Mouse (Mus musculus): ENCODE results near the gene Ceacam18. TPM values are rescaled to one million over a fixed set of nuclear protein-coding genes. Genes with fewer than 3 reads are reported as not detected.
"Not testable (repeated sequence)": the region's sequence is repeated elsewhere in the genome, so short reads cannot be mapped to it uniquely, and the experiment has no call there.

The Ceacam18 gene
- total RNA-seq, 2 experiments from 2014 or later = not detected

DNA sequence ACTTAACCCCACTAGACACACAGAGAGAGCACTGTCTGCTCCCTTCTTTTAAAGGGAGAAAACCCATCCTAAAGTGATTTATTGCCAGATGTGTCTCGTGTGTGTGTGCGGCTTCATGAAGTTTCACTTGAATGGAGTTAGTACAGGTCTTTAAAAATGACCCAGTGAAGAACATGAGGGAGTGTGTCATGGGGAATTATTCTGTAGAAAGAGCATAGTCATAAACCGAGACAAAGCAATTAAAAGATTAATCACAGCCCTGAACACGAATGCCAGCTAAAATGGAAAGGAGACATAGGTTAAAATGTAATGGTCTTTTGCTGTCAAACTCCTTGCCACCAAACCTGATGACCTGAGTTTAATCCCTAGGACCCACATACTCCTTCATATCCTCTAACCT is 567 bp upstream of the Ceacam18 start:
- no peak for TF ChIP-seq CTCF (IDR thresholded peaks at IDR 0.05)
- no peak for DNase-seq (ENCODE audit: extremely low spot score in 1 of 2, low spot score in 2 of 2)
- intact Hi-C loops (cut with DNase I) = no loop called here
- Histone ChIP-seq H3K27ac (no peak overlapping the region), H3K4me3 (no peak overlapping the region)

DNA sequence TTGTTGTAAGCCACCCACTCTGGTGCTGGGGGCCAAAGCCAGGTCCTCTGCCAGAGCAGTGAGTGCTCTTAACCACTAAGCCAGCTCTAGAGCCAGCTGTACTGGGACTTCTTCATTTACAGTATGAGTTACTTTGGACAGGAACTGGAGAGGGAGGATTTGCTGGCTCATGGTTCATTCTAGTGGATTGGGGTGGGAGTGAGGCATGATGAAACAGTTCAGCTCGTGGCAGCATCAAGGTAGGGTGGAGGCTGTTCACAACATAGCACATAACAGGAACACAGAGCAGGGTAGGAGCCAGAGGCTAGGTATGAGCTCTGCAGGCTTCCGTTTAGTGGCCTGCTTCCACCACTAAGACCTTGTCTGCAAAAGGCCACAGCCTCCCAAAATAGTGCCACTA is 1.7 kb downstream of the Ceacam18 start:
- no peak for DNase-seq (ENCODE audit: extremely low spot score in 1 of 2, low spot score in 2 of 2)
- no peak for TF ChIP-seq CTCF (IDR thresholded peaks at IDR 0.05)
- Histone ChIP-seq H3K27ac (no peak overlapping the region), H3K4me3 (no peak overlapping the region)
- intact Hi-C loops (cut with DNase I) = no loop called here

DNA sequence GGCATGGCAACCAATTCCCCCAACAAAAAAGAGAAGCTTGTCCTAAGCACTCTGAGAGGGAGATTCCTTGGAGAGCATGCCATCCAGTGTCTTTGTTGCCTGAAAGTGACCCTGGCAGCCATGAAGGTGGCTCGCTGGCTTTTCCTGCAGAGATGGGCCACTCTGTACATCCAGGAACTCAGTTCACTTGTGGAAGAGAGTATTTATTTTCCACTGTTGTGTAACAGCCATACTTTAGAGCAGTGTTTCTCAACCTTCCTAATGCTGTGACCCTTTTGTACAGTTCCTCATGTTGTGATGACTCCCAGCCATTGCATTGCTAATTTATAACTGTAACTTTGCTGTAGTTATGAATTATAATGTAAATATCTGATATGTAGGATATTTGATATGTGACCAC is 2.6 kb downstream of the Ceacam18 start:
- no peak for TF ChIP-seq CTCF (IDR thresholded peaks at IDR 0.05)
- intact Hi-C loops (cut with DNase I) = no loop called here

DNA sequence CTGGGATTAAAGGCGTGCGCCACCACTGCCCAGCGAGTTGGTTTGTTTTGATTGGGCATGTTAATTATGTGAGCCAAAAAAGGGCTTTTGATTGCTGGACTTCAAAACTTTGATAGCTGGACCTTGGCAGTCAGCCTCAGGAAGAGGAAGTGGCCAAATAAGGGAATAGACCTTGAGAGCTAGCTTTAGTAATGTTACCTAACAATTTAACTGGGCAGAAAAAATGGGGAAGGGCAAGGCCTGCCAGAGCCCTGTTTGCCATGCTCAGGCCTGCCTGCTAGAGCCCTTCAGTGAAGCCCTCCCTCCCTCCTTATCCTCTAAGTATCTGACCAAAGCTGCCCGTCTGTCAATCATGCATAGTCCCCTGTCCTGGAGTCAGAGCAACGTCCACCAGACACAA is 8.1 kb downstream of the Ceacam18 start:
- H3K4me3 ChIP-seq = no peak overlapping the region
- DNase-seq (ENCODE audit: extremely low spot score in 1 of 2, low spot score in 2 of 2) = no peak
- H3K27ac ChIP-seq = no peak overlapping the region
- intact Hi-C loops (cut with DNase I) = no loop called here
- TF ChIP-seq CTCF (IDR thresholded peaks at IDR 0.05) = no peak

More for the DNA sequence above, 2.6 kb downstream of the Ceacam18 start:
- Histone ChIP-seq H3K27ac (no peak overlapping the region), H3K4me3 (no peak overlapping the region)
- DNase-seq (ENCODE audit: extremely low spot score in 1 of 2, low spot score in 2 of 2) = no peak

DNA sequence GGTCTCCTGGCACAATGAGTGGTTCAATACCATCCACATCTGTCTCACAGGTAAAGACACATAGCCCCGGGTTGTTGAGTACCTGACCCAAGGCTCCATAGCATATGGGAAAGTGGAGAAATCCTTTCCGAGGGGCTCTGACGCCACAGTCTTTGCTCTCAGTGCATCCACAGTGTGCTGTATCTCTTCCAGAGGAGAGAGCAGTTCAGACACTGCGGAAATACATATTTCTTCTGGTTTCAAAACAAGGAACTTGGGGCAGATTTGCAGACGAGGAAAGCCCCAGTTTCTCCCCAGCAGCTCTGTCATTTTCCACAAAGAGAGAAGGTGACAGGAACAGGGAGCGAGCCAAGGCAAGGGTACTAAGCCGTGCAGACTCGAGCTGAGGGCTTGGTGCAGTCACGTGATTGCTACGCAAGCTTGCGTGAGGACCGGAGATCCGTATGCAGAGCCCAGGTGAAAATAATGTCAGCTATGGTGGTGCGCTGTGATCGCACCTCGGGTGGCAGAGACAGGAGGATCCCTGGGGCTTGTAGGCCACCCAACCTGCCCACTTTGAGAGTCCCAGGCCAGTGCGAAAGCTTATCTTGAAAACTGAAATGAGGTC is 8.6 kb downstream of the Ceacam18 start:
- intact Hi-C loops (cut with DNase I) = no loop called here
- TF ChIP-seq CTCF (IDR thresholded peaks at IDR 0.05) = no peak
- no peak for DNase-seq (ENCODE audit: extremely low spot score in 1 of 2, low spot score in 2 of 2)
- H3K4me3 ChIP-seq = no peak overlapping the region
- H3K27ac ChIP-seq = no peak overlapping the region

DNA sequence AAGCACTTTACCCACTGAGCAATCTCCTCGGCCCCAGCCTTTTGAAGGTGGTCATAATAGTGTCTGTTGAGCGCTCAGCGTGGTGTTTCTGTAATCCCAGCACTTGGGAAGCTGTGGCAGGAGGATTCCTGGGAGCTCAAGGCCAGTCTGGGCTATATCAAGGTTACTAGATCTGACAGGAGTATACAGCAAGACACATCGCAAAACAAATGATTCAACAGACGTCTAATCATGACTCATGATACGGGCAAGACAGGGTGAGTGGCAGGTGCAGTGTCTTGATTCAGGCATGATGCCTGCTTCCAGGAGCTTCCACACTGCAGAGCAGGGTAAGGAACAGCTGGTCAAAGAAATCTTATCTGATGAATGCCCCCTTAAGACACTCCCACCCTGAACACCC is 18.2 kb downstream of the Ceacam18 start:
- intact Hi-C loops (cut with DNase I) = no loop called here
- no peak for TF ChIP-seq CTCF (IDR thresholded peaks at IDR 0.05)
- no peak overlapping the region for H3K4me3 ChIP-seq
- H3K27ac ChIP-seq = no peak overlapping the region
- DNase-seq (ENCODE audit: extremely low spot score in 1 of 2, low spot score in 2 of 2) = no peak

DNA sequence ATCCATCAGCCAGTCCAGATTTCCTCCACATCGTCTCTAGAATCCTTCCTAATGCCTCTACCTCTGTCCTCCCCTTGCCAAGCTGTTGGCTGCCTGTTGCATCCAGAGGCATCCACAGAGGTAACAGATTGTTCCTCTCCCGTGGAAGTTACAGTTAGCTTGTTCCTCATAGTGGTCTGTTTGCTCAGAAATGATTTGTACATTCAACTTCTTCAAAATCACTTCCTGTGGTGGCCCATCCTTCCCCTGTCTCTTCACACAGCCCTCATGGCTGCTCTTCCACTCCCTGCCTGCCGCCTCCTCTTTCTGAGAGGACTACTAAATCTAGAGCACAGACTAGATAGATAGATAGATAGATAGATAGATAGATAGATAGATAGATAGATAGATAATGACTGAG is 20.0 kb downstream of the Ceacam18 start:
- intact Hi-C loops (cut with DNase I) = no loop called here
- Histone ChIP-seq H3K27ac (no peak overlapping the region), H3K4me3 (no peak overlapping the region)
- TF ChIP-seq CTCF (IDR thresholded peaks at IDR 0.05) = no peak
- DNase-seq (ENCODE audit: extremely low spot score in 1 of 2, low spot score in 2 of 2) = no peak

DNA sequence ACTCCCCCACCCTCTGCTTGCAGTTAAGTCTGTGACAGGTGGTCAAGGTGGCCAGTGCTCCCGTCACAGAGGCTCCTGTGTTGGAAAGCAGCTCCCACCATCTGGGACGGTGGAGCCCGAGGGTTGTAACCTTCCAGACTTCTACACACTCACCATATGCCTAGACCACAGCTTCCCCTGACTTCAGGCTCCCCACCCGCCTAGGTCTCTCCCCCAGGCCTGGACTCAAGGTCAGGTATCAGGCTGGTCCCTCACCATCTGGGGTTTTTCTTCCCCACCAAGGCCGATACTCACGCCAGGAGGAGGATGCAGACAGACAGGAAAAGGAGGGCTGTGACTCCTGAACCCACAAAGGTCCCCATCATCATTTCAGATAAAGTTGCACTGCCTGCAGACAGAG is 21.7 kb downstream of the Ceacam18 start:
- TF ChIP-seq CTCF (IDR thresholded peaks at IDR 0.05) = no peak
- DNase-seq (ENCODE audit: extremely low spot score in 1 of 2, low spot score in 2 of 2) = no peak
- H3K4me3 ChIP-seq = no peak overlapping the region
- no peak overlapping the region for H3K27ac ChIP-seq
- intact Hi-C loops (cut with DNase I) = no loop called here

DNA sequence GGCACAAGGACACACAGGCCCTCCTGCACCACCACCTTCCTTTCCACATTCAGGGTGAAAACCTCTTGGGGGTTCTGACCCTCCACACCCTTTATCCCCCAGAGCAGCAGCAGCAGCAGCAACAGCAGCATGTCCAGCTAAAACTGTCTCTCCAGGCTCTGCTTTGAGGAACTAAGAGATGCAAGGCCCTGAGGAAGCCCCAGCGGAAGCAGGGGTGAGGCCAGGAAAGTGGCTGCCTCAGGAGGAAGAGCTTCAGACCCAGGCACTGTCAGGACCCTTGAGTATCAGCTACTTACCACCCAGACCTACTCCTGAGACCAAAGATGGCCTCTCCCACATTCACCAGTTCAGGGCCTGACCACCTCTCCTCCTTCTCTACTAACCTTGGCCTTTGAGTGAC is 25.5 kb downstream of the Ceacam18 start, which contains the start of gene Siglece:
Siglece (minus strand) TSS at position 160 of the 400 bp plus-strand sequence.
- no peak for DNase-seq (ENCODE audit: extremely low spot score in 1 of 2, low spot score in 2 of 2)
- no peak within 1 kb of the TSS for H3K27ac ChIP-seq
- no peak within 1 kb of the TSS for H3K4me3 ChIP-seq
- intact Hi-C loops (cut with DNase I) = no loop called here
- no peak for TF ChIP-seq CTCF (IDR thresholded peaks at IDR 0.05)

DNA sequence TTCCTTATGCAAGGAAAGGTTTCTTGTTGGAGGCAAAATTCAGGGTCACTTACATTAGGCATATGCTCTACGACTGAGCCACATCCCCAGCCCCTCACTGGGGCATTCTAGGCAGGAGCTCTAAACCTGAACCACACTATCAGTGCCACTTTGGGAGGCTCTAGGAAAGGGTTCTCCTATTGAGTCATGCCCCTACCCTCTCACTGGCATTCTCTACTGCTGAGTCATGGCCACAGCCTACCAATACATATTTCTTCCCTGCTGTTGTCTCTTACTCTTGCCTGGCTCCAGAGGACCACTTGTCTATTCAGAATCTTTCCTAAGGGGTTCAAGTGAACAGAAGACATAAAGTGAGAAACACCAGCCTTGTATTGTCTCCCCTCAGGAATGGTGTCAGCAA is 28.3 kb downstream of the Ceacam18 start:
- no peak overlapping the region for H3K27ac ChIP-seq
- intact Hi-C loops (cut with DNase I) = no loop called here
- no peak for DNase-seq (ENCODE audit: extremely low spot score in 1 of 2, low spot score in 2 of 2)
- H3K4me3 ChIP-seq = no peak overlapping the region
- TF ChIP-seq CTCF (IDR thresholded peaks at IDR 0.05) = no peak

DNA sequence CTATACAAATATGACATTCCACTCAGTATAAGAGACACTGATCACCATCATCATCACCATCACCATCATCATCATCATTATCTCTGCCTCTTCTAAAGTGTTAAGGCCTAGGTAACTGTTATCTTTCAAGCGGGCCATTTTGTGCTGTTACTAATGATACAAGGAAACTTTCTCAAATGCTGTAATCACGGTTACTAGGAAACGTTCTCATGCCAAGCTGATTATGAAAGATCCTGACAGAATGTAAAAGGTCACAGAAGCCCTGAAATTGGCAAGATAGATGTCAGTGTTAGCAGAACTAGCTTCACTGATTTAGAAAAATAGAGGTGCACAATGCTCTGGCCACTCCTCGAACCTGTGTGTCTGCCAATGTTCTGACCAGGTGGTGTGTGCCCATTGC is 32.7 kb downstream of the Ceacam18 start:
- not testable (repeated sequence) for H3K27ac ChIP-seq; DNase-seq (ENCODE audit: extremely low spot score in 1 of 2, low spot score in 2 of 2); H3K4me3 ChIP-seq
- intact Hi-C loops (cut with DNase I) = loop anchor here (5.0 kb wide), 1 partner anchor 60 kb away; the partner anchor contains the start of gene Zfp819

DNA sequence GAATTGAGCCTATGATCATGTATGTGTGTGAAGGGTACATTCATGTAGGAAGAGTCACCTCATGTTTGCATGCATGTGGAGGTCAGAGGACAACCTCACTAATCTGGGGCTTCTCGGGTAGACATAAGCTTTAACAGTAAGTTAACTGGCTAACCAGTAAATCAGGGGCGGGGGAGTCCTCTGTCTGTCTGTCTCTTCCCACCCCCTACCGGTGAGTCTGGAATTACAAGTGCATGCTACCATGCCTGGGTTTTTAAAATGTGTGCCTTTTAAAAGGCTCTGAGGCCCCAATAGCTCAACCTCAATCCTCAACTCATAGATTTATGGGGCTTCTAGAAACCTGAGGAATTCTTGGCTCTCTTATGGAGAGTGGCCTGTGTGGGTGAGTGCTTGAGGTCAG is 34.1 kb downstream of the Ceacam18 start:
- TF ChIP-seq CTCF (IDR thresholded peaks at IDR 0.05) = peak; percentile 15; the same call in 1 of the 2 replicates
- no peak overlapping the region for H3K27ac ChIP-seq
- intact Hi-C loops (cut with DNase I) = loop anchor here (5.0 kb wide), 1 partner anchor 61 kb away; the partner anchor contains the start of gene Zfp819
- H3K4me3 ChIP-seq = no peak overlapping the region
- DNase-seq (ENCODE audit: extremely low spot score in 1 of 2, low spot score in 2 of 2) = no peak

Measured in left cerebral cortex, adult 2 months (tissue).